Mouse (Mus musculus) T-helper 17 cell (primary cell): ENCODE results near the gene Cdh10.

ENCODE experiments used
- in situ Hi-C, 2 experiments: fragments of 300-600 bp; cut with MboI, MseI; formaldehyde crosslinking; loops; 1 replicate in 1 of 2; 2 replicates in 1 of 2; pipeline ENCODE4 v1.15.1; 2025; ENCODE audit warnings: high pct_unique_total_duplicates in 2 of 2

Cdh10 gene

DNA sequence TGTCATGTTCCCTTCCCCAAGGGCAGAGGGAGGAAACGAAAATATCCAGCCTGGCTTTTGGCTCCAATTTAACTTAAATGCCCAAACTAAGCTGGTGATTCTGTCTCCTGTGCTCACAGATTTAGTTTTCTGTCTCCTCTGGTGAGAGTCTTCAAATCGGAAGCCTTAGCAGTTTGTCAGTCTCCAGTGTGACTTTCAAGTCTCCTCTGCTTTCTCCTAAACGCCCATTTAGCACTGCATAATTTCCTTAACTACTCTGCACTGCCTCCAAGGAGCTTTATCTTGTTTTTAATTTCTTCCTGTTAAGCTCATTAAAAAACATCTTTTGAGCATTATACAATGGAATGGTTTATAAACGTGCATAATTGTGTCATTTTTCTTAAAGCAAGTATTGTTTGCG, 156.3 kb downstream of the Cdh10 start:
- in situ Hi-C loops: no loop called here

DNA sequence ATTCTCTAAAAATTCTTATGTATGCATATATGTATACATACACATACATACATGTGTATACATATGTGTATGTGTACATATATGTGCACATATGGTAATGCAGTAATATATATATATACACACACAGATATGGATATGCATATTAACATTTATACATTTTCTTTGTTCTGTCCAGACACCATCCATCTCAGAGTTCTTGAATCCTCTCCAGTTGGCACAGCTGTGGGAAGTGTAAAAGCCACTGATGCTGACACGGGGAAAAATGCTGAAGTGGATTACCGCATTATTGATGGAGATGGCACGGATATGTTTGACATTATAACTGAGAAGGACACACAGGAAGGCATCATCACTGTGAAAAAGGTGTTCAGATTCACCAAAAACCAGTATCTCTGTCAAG, 166.1 kb downstream of the Cdh10 start:
- in situ Hi-C loops: no loop called here

DNA sequence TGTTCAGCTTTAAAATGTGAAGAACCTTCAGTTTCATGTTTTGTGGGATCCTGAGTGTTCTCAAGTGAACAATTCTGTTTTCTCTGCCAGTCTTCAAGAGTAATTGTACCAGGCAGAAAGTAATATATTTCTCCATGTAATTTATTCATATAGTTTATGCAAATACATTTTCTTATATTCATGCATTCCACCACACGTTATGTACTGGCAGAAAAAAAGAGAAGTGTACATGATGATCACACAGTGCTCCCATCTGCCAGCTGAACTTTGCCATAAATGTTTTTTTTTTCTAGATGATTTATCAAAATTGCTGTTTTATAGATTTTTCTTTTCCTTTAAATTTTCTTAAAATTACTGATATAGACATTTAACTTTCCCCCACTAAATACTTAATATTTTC, 168.9 kb downstream of the Cdh10 start:
- in situ Hi-C loops: no loop called here

DNA sequence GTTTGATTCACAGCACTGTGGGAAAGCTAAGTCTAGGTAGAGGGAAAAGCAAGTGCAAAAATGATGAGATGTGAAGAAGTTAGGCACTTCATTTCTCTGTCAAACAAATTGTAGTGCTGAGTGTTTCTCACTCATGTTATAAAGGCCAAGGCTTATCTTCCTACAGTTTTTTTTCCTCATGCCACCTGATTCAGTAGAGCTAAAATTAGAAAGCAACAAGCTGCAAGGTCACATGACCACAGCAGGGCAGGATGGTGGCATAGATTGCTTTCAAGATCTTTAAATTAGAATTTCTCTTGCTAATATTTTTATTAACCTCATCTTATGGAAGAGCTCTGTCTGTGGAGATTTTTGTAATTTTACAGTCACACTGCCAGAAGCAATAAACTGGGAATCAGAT, 174.8 kb downstream of the Cdh10 start:
- in situ Hi-C loops: no loop called here

DNA sequence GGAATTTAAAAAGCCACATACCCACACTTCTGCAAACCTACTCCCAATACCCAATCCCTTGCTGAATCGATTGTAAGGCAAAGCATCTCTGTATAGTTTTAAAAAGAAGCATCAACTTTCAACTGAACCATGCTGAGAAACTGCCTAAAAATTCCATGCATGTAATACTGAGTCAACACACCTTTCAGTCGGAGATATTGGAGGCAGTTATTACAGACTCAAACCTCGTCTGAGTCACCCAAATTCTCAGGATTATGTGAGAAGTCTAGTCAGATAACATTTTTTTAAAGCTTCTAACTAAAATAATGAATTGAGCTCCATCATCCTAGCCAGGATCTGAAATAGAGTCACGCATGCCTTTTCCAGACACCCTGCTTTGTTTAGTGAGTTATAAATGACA, 175.5 kb downstream of the Cdh10 start:
- in situ Hi-C loops: no loop called here

DNA sequence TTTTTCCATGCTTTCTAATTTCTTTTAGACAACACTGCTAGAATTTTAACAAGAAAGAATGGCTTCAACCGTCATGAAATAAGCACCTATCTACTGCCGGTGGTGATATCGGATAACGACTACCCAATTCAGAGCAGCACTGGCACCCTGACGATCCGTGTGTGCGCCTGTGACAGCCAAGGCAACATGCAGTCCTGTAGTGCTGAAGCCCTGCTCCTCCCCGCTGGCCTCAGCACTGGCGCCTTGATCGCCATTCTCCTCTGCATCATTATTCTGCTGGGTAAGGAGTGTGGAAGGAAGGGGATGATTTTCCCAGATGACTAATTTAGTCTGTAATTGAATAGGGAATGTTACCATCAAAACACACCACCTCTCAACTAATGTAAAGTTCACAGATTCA, 192.1 kb downstream of the Cdh10 start:
- in situ Hi-C loops: loop anchor here in 1 of 2 experiments (10.0 kb wide), 1 partner anchor 854 kb away; no protein-coding TSS in a partner anchor

DNA sequence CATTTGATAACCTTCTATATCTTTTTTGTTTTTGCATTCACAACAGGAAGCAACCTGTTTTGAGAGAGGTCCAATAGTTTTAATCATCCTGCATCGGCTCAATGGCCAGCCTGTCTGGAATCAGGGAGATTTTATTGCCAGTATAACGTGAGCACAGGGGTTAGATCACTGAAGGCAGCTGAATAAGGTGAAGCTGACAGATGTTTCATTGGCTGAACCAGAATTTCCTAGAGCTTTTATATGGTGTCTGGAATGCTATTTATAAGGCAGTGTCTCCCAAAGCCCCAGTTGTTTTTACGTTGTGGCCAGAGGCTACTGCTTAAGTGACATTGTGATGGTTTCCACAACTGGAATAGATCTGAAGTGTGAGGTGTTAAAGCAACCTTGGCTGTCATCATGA, 214.2 kb downstream of the Cdh10 start:
- in situ Hi-C loops: no loop called here

DNA sequence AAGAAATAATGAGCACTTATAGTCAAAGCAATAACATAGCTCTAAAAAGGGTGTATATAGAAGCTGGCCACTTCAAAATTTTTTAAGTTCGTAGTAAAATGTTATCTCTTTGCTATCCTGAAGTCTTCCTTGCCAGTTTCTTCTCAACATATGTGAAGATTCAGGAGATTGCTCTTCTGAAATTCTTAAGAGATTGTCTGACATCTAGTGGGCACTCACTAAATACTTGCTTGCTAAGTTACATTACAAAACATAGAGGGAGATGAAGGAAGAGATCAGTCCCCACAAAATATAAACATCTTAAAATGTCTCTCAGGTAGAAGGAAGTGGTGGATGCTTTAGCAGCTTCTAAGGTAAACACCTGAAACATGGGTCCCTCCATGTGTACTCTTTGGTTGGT, 221.3 kb downstream of the Cdh10 start:
- in situ Hi-C loops: no loop called here
